Comparison of ENCODE assay signal across 10 mouse cellular contexts in the genomic region with DNA sequence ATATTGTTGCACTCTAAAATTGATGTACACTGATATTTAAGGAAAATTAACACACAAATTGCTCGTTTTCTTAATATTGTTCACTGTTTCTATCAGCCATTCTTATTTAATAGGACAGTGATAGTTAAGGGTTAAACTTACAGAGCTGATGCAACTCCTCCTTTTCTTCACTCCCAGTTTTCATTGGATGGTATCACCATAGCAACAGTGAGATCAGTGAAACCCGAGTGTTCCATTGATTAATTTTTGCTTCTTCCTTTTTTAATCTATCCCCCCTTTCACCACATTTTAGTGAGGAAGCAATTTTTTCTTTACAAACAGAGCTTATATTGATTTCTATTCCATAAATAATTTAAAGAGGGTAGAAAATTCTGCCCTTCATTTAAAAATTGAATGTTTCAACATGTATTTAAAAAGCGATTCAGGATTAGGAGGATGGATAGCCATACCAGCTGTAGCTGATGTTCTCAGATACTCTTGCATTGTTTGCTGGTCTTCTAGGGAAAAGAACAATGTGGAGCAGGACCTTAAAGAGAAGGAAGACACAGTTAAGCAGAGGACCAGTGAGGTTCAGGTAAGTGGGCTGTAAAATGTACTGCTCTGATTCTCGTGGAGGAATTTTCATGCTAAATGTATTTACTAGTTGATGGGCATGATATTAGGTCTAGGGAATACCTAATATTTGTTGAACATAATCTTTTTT.
DNase-seq lines count a peak whose midpoint lies in the region; ATAC-seq and TF ChIP-seq lines count a peak whose summit lies in the region.
"Had no signal": no experiment of that assay in that cellular context is flagged by ENCODE, and none has a peak within 500 bp of the region (broad histone marks: within the 10 kb centered on the region; RNA-seq: fewer than 3 reads in every experiment).

No protein-coding gene starts in this region.

- H3K4me2 ChIP-seq in neural tube, embryonic 13.5 days: peak overlapping the region; percentile 32
- no peak overlapping the region for H3K4me2 ChIP-seq in kidney, embryonic 15.5 days

- peak overlapping the region; percentile 65 for H3K9ac ChIP-seq in neural tube, embryonic 13.5 days
- H3K9ac ChIP-seq in kidney, embryonic 15.5 days: no peak overlapping the region

- 48% methylated on average over 4 of the region's 4 CpGs for WGBS in hindbrain, embryonic 10.5 days
- 42% methylated on average over 4 of the region's 4 CpGs for WGBS in neural tube, embryonic 13.5 days
- 54% methylated on average over 4 of the region's 4 CpGs for WGBS in kidney, embryonic 15.5 days

- H3K4me3 ChIP-seq in left cerebral cortex, adult 2 months: peak overlapping the region; percentile 59
- H3K4me3 ChIP-seq in hindbrain, embryonic 10.5 days: peak overlapping the region; percentile 37
- peak overlapping the region; percentile 46 for H3K4me3 ChIP-seq in neural tube, embryonic 13.5 days
- H3K4me3 ChIP-seq in kidney, embryonic 15.5 days (replicated peaks): no peak overlapping the region
- H3K4me3 ChIP-seq: megakaryocyte, embryonic 14.5 days had no signal

- TF ChIP-seq CTCF in left cerebral cortex, adult 2 months (IDR thresholded peaks at IDR 0.05): no peak

- peak overlapping the region; percentile 86 for H3K27ac ChIP-seq in left cerebral cortex, adult 2 months
- peak overlapping the region; percentile 66; the same call in 1 of the 2 replicates for H3K27ac ChIP-seq in hindbrain, embryonic 10.5 days
- peak overlapping the region; percentile 68 for H3K27ac ChIP-seq in neural tube, embryonic 13.5 days (replicated peaks)
- no peak overlapping the region for H3K27ac ChIP-seq in kidney, embryonic 15.5 days

- intact Hi-C loops in left cerebral cortex, adult 2 months (cut with DNase I): no loop called here
- intact Hi-C loops in left cerebral cortex, postnatal 36 days (cut with DNase I): no loop called here

- no peaks in the 10 kb centered on the region for H3K4me1 ChIP-seq in hindbrain, embryonic 10.5 days (replicated peaks)
- H3K4me1 ChIP-seq in neural tube, embryonic 13.5 days (replicated peaks): peaks cover 21% of the 10 kb centered on the region
- H3K4me1 ChIP-seq in kidney, embryonic 15.5 days: no peaks in the 10 kb centered on the region

- ATAC-seq in neural tube, embryonic 13.5 days (ENCODE audit: low read depth): peak; percentile 91
- no peak for ATAC-seq in kidney, embryonic 15.5 days (replicated peaks; ENCODE audit: low FRiP score)

- H3K27me3 ChIP-seq in hindbrain, embryonic 10.5 days (ENCODE audit: insufficient read depth, poor library complexity, severe bottlenecking): no peaks in the 10 kb centered on the region
- H3K27me3 ChIP-seq in neural tube, embryonic 13.5 days: no peaks in the 10 kb centered on the region
- H3K27me3 ChIP-seq in kidney, embryonic 15.5 days: no peaks in the 10 kb centered on the region
- H3K27me3 ChIP-seq: megakaryocyte, embryonic 14.5 days had no signal

- H3K36me3 ChIP-seq in hindbrain, embryonic 10.5 days: no peaks in the 10 kb centered on the region
- no peaks in the 10 kb centered on the region for H3K36me3 ChIP-seq in neural tube, embryonic 13.5 days
- no peaks in the 10 kb centered on the region for H3K36me3 ChIP-seq in kidney, embryonic 15.5 days

- peak in 1 of 2 experiments; percentile 29 for DNase-seq in left cerebral cortex, adult 2 months (ENCODE audit: extremely low spot score in 1 of 2, low spot score in 2 of 2)
- DNase-seq in left cerebral cortex, postnatal 36 days (ENCODE audit: low spot score in 2 of 2): no peak
- DNase-seq in cerebellum, postnatal 10 days: peak; percentile 47 to 72
- DNase-seq in hindbrain, embryonic 10.5 days (ENCODE audit: low spot score): no peak
- DNase-seq in thymus, postnatal 14 days: no peak
- no peak for DNase-seq in right cerebral cortex, postnatal 14 days
- DNase-seq: kidney, postnatal 36 days had no signal

- no peaks in the 10 kb centered on the region for H3K9me3 ChIP-seq in hindbrain, embryonic 10.5 days
- no peaks in the 10 kb centered on the region for H3K9me3 ChIP-seq in neural tube, embryonic 13.5 days
- H3K9me3 ChIP-seq in kidney, embryonic 15.5 days (replicated peaks): no peaks in the 10 kb centered on the region
- H3K9me3 ChIP-seq: megakaryocyte, embryonic 14.5 days had no signal

Comparison
In these comparisons a context has a peak if more than half of its experiments do, and no peak if none do; other contexts are left out.
1. DNase-seq: peak in cerebellum, postnatal 10 days (2 of 2); none in left cerebral cortex, postnatal 36 days (0 of 2), hindbrain, embryonic 10.5 days (single experiment), thymus, postnatal 14 days (single experiment) and right cerebral cortex, postnatal 14 days (single experiment).